Mouse (Mus musculus) embryonic facial prominence, embryonic 13.5 days (tissue): ENCODE measurements at regions not wholly inside any gene's neighbourhood (a gene's known extent, or its start where the extent isn't known, plus 50 kb on each side); places are given as distances from the start of the nearest gene placed in this dataset.

Experiments used
- ATAC-seq: fragments of 200-750 bp; cut with Nextera tagmentation; 2 replicates; pipeline ENCODE4 v1.8.0; 2017; ENCODE audit warnings: low read depth; ENCODE audit not compliant: insufficient number of reproducible peaks, insufficient read depth, low FRiP score, low TSS enrichment
- H3K27ac ChIP-seq: fragments of 300-500 bp; sonication (generic); 2 replicates; pipeline ENCODE4 v1.5.1; 2015; ENCODE audit warnings: moderate library complexity, mild to moderate bottlenecking, inconsistent platforms
- H3K27me3 ChIP-seq: fragments of 300-500 bp; sonication (generic); 2 replicates; pipeline ENCODE4 v1.6.1; 2015; ENCODE audit warnings: mild to moderate bottlenecking, inconsistent platforms
- H3K36me3 ChIP-seq: fragments of 300-500 bp; sonication (generic); 2 replicates; pipeline ENCODE4 v1.6.1; 2015; ENCODE audit warnings: mild to moderate bottlenecking, inconsistent platforms
- H3K4me1 ChIP-seq: fragments of 300-500 bp; sonication (generic); 2 replicates; pipeline ENCODE4 v1.6.1; 2015; ENCODE audit warnings: inconsistent platforms
- H3K4me2 ChIP-seq: fragments of 300-500 bp; sonication (generic); 2 replicates; pipeline ENCODE4 v1.6.1; 2015; ENCODE audit warnings: moderate library complexity, mild to moderate bottlenecking, inconsistent platforms
- H3K4me3 ChIP-seq: fragments of 300-500 bp; sonication (generic); 2 replicates; pipeline ENCODE4 v1.5.1; 2015; ENCODE audit warnings: mild to moderate bottlenecking, inconsistent platforms
- H3K9ac ChIP-seq: fragments of 300-500 bp; sonication (generic); 2 replicates; pipeline ENCODE4 v1.6.1; 2015; ENCODE audit warnings: mild to moderate bottlenecking, inconsistent platforms
- H3K9me3 ChIP-seq: fragments of 300-500 bp; sonication (generic); 2 replicates; pipeline ENCODE4 v1.6.1; 2016; ENCODE audit warnings: inconsistent platforms
- WGBS: fragments of 180-500 bp; shearing (Covaris S2); methylation state at CpG from one replicate; pipeline ENCODE4 v1.1.7; 2015; ENCODE audit warnings: mixed read lengths; 5-methylcytosine and 5-hydroxymethylcytosine counted together

DNA sequence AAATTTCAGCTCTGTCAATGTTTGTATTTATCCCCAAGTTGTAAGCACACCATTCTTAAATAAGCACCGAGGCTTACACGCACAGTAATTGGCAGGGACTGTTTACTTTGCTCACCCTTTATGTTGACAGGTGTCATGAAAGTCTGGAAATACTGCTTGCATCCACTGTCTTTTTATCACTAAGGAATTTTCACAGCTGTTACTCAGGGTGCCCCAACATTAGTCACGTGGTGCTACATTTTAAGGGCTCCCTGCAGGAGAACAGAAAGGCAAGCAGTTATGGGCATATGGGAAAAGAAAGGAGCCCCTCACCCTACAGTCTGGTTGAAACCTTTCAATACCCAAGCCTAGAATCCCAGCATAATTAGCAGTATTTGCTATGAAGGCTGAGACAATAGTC lies 304.7 kb downstream of the Tle4 start:
- Histone ChIP-seq H3K27me3 (no peaks in the 10 kb centered on the region), H3K4me2 (no peak overlapping the region), H3K27ac (no peak overlapping the region), H3K4me1 (no peaks in the 10 kb centered on the region), H3K9ac (no peak overlapping the region), H3K9me3 (no peaks in the 10 kb centered on the region), H3K36me3 (no peaks in the 10 kb centered on the region), H3K4me3 (no peak overlapping the region)
- WGBS, result 77% methylated on average over 3 of the region's 3 CpGs
- ATAC-seq, result no peak

- Histone ChIP-seq H3K4me3 (no peak overlapping the region), H3K27ac (no peak overlapping the region), H3K9me3 (no peaks in the 10 kb centered on the region), H3K9ac (no peak overlapping the region), H3K27me3 (no peaks in the 10 kb centered on the region; the same call in 1 of the 2 replicates), H3K4me1 (no peaks in the 10 kb centered on the region), H3K4me2 (no peak overlapping the region), H3K36me3 (no peaks in the 10 kb centered on the region)
- WGBS, result 71% methylated on average over 6 of the region's 6 CpGs
- ATAC-seq, result no peak
Measured at GRCm38 (mm10) chr19:14301176-14301943, 296.5 kb downstream of the Tle4 start.

- no peak for ATAC-seq
- no peak overlapping the region for H3K27ac ChIP-seq
Measured at GRCm38 (mm10) chr19:14314301-14314700, 283.6 kb downstream of the Tle4 start.

DNA sequence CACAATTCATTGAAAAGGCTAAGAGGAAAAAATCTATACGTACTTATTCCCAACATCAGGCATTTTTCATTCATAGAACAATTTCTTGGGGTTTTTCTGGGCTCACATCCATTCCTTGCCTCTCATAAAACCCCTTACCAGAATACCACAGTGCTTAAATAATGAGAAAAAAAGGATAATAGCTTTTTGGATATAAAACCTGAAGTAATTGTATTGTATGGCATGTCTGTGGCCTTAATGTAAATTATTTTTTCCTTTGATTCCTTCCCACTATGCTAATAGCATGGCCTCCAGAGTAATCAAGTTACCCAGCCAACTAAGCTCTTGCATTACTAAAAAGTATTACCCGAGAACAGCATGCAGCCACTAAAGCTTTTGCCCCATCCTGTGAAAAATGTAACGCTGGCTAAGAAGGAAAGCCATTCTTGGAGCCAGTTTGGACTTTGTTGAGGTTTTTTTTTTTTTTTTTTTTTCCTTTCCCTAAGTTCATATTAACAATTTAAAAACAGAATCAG lies 278.1 kb downstream of the Tle4 start:
- Histone ChIP-seq H3K4me3 (no peak overlapping the region), H3K27ac (no peak overlapping the region), H3K9ac (no peak overlapping the region), H3K4me2 (no peak overlapping the region), H3K36me3 (no peaks in the 10 kb centered on the region), H3K27me3 (peaks cover 18% of the 10 kb centered on the region), H3K9me3 (no peaks in the 10 kb centered on the region), H3K4me1 (peaks cover under 1% of the 10 kb centered on the region; the same call in 1 of the 2 replicates)
- WGBS, result 41% methylated on average over 3 of the region's 3 CpGs
- no peak for ATAC-seq

More at GRCm38 (mm10) chr19:14314301-14314700, 283.6 kb downstream of the Tle4 start:
- no peaks in the 10 kb centered on the region for H3K36me3 ChIP-seq
- no peaks in the 10 kb centered on the region for H3K4me1 ChIP-seq
- H3K27me3 ChIP-seq, result peaks cover 8% of the 10 kb centered on the region; the same call in 1 of the 2 replicates
- WGBS, result 66% methylated on average over 7 of the region's 7 CpGs
- no peak overlapping the region for H3K4me2 ChIP-seq
- H3K4me3 ChIP-seq, result no peak overlapping the region
- no peaks in the 10 kb centered on the region for H3K9me3 ChIP-seq
- H3K9ac ChIP-seq, result no peak overlapping the region

GRCm38 (mm10) chr19:14325353-14326052 lies 272.3 kb downstream of the Tle4 start:
- WGBS, result 28% methylated on average over 9 of the region's 9 CpGs
- Histone ChIP-seq H3K9ac (no peak overlapping the region), H3K27me3 (peaks cover 27% of the 10 kb centered on the region), H3K4me3 (no peak overlapping the region), H3K4me1 (peaks cover 8% of the 10 kb centered on the region), H3K36me3 (no peaks in the 10 kb centered on the region), H3K4me2 (no peak overlapping the region; the same call in 1 of the 2 replicates), H3K27ac (0 out of 2 replicates have a peak overlapping the region, but pooled peaks have one; percentile 2), H3K9me3 (no peaks in the 10 kb centered on the region; the same call in 1 of the 2 replicates)
- no peak for ATAC-seq

- H3K27me3 ChIP-seq, result peaks cover 19% of the 10 kb centered on the region; the same call in 1 of the 2 replicates
- 36% methylated on average over 6 of the region's 6 CpGs for WGBS
- ATAC-seq, result no peak
Measured at GRCm38 (mm10) chr19:14333041-14334012, 264.5 kb downstream of the Tle4 start.

GRCm38 (mm10) chr19:14337025-14337424 lies 260.8 kb downstream of the Tle4 start:
- 21% methylated on average over 5 of the region's 5 CpGs for WGBS

More at GRCm38 (mm10) chr19:14333041-14334012, 264.5 kb downstream of the Tle4 start:
- no peak overlapping the region for H3K4me2 ChIP-seq
- H3K36me3 ChIP-seq, result no peaks in the 10 kb centered on the region
- H3K9me3 ChIP-seq, result no peaks in the 10 kb centered on the region; the same call in 1 of the 2 replicates
- no peak overlapping the region for H3K9ac ChIP-seq
- H3K4me3 ChIP-seq, result no peak overlapping the region
- H3K4me1 ChIP-seq, result peaks cover 16% of the 10 kb centered on the region
- no peak overlapping the region for H3K27ac ChIP-seq

GRCm38 (mm10) chr19:14340759-14341158 lies 257.1 kb downstream of the Tle4 start:
- WGBS, result 50% methylated on average over 2 of the region's 2 CpGs
- no peak overlapping the region for H3K9ac ChIP-seq
- H3K9me3 ChIP-seq, result no peaks in the 10 kb centered on the region
- H3K4me3 ChIP-seq, result no peak overlapping the region
- no peak overlapping the region for H3K4me2 ChIP-seq
- H3K27me3 ChIP-seq, result no peaks in the 10 kb centered on the region
- H3K27ac ChIP-seq, result no peak overlapping the region
- H3K4me1 ChIP-seq, result peaks cover 5% of the 10 kb centered on the region; the same call in 1 of the 2 replicates
- no peak for ATAC-seq
- no peaks in the 10 kb centered on the region for H3K36me3 ChIP-seq

More at GRCm38 (mm10) chr19:14337025-14337424, 260.8 kb downstream of the Tle4 start:
- Histone ChIP-seq H3K4me2 (no peak overlapping the region), H3K9ac (no peak overlapping the region), H3K27ac (no peak overlapping the region), H3K36me3 (no peaks in the 10 kb centered on the region), H3K4me1 (peaks cover 16% of the 10 kb centered on the region), H3K9me3 (no peaks in the 10 kb centered on the region), H3K27me3 (no peaks in the 10 kb centered on the region), H3K4me3 (no peak overlapping the region)
- ATAC-seq, result no peak

DNA sequence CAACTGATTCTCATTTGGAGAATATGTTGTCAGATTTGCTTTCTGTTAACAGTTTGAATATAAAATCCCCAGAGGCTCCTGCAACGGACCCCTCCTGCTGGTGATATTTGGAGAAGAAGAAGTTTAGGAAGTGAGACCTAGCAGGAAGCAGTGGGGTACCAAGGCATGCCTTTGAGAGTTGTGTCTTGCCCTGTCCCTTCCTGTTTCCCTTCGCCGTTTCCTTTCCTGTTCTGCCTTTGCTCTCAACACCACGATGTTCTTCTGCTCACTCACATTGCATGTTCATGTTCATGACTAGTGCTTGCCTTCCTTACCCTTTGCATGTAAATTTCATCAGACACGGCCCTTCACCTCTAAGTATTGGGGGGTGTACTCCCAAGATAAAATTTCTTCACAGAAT lies 254.0 kb downstream of the Tle4 start:
- Histone ChIP-seq H3K9me3 (no peaks in the 10 kb centered on the region), H3K9ac (no peak overlapping the region), H3K4me3 (no peak overlapping the region), H3K4me2 (no peak overlapping the region), H3K4me1 (no peaks in the 10 kb centered on the region), H3K27ac (no peak overlapping the region), H3K36me3 (no peaks in the 10 kb centered on the region), H3K27me3 (no peaks in the 10 kb centered on the region)
- 63% methylated on average over 5 of the region's 5 CpGs for WGBS
- no peak for ATAC-seq

GRCm38 (mm10) chr19:14344467-14344866 lies 253.4 kb downstream of the Tle4 start:
- H3K4me3 ChIP-seq, result no peak overlapping the region
- H3K36me3 ChIP-seq, result no peaks in the 10 kb centered on the region
- H3K9me3 ChIP-seq, result no peaks in the 10 kb centered on the region
- no peak for ATAC-seq
- H3K4me1 ChIP-seq, result no peaks in the 10 kb centered on the region
- H3K9ac ChIP-seq, result no peak overlapping the region
- no peak overlapping the region for H3K27ac ChIP-seq
- no peak overlapping the region for H3K4me2 ChIP-seq
- 84% methylated on average over 3 of the region's 3 CpGs for WGBS
- H3K27me3 ChIP-seq, result no peaks in the 10 kb centered on the region

GRCm38 (mm10) chr19:14347026-14347425 lies 250.8 kb downstream of the Tle4 start:
- no peak overlapping the region for H3K9ac ChIP-seq
- H3K4me2 ChIP-seq, result no peak overlapping the region
- no peak overlapping the region for H3K27ac ChIP-seq
- no peaks in the 10 kb centered on the region for H3K36me3 ChIP-seq
- no peaks in the 10 kb centered on the region for H3K9me3 ChIP-seq
- WGBS, result 72% methylated on average over 2 of the region's 2 CpGs
- no peak for ATAC-seq
- no peaks in the 10 kb centered on the region for H3K27me3 ChIP-seq
- H3K4me1 ChIP-seq, result no peaks in the 10 kb centered on the region
- H3K4me3 ChIP-seq, result no peak overlapping the region
